Mouse (Mus musculus) neutrophil, adult 5-6 weeks (primary cell): ENCODE measurements around the gene Rab3d. TPM values are rescaled to one million over a fixed set of nuclear protein-coding genes. Genes with fewer than 3 reads are reported as not detected.

Experiments used
- ATAC-seq: fragments of 151-379, 151-347 bp; 2 replicates; pipeline ENCODE4 v1.8.0; 2017; ENCODE audit warnings: mild to moderate bottlenecking, moderate TSS enrichment; ENCODE audit not compliant: insufficient number of reproducible peaks, poor library complexity, low FRiP score, severe bottlenecking; ENCODE audit errors: extremely low read depth
- total RNA-seq: library from RNA; stranded (forward); fragments of 200-1000 nt; gene quantifications from 2 replicates; pipeline ENCODE4 v1.2.3, GENCODE M21; 2017

The Rab3d gene
- total RNA-seq, 1 experiment from 2014 or later, result 20.0 TPM

GRCm38 (mm10) chr9:21858084-21858483, 59.9 kb downstream of the Rab3d start:
- ATAC-seq, result no peak

- no peak for ATAC-seq
Measured at GRCm38 (mm10) chr9:21857501-21857900, 60.5 kb downstream of the Rab3d start.

Other genes with a start within 250 kb of the Rab3d start
- 8.6 and 10.0 TPM in 2 replicates for gene Ldlr, start 194.7 kb downstream of the Rab3d start, total RNA-seq
- 2.7 and 5.2 TPM in 2 replicates for gene Spc24, start 157.9 kb downstream of the Rab3d start, total RNA-seq
- 0.23 TPM in 1 of 2 replicates, not detected in the other for gene Kank2, start 119.4 kb downstream of the Rab3d start, total RNA-seq
- gene Angptl8, start 82.7 kb downstream of the Rab3d start, total RNA-seq, result not detected in 2 replicates
- gene Dock6, start 65.6 kb downstream of the Rab3d start, total RNA-seq, result 1.2 and 3.3 TPM in 2 replicates
- gene Ccdc159, start 9.3 kb upstream of the Rab3d start, total RNA-seq, result not detected in 2 replicates
- 1.6 TPM in 1 of 2 replicates, not detected in the other for gene Tmem205, start 9.4 kb upstream of the Rab3d start, total RNA-seq
- 0.25 TPM in 1 of 2 replicates, not detected in the other for gene Plppr2, start 18.8 kb upstream of the Rab3d start, total RNA-seq
- gene Swsap1, start 37.6 kb upstream of the Rab3d start, total RNA-seq, result 3.1 and 3.7 TPM in 2 replicates
- gene Epor, start 45.3 kb upstream of the Rab3d start, total RNA-seq, result not detected in 2 replicates
- not detected in 2 replicates for gene Rgl3, start 71.3 kb upstream of the Rab3d start, total RNA-seq
- gene Ccdc151, start 84.4 kb upstream of the Rab3d start, total RNA-seq, result 0.49 TPM in 1 of 2 replicates, not detected in the other
- gene Prkcsh, start 84.6 kb upstream of the Rab3d start, total RNA-seq, result 37.1 and 40.3 TPM in 2 replicates
- not detected in 2 replicates for gene Elavl3, start 133.8 kb upstream of the Rab3d start, total RNA-seq
- not detected in 2 replicates for gene Gm49318, start 153.1 kb upstream of the Rab3d start, total RNA-seq
- gene Zfp653, start 153.2 kb upstream of the Rab3d start, total RNA-seq, result 13.5 and 18.5 TPM in 2 replicates
- gene Ecsit, start 167.2 kb upstream of the Rab3d start, total RNA-seq, result 10.1 and 14.0 TPM in 2 replicates
- gene Cnn1, start 181.0 kb upstream of the Rab3d start, total RNA-seq, result not detected in 2 replicates
- 27.4 and 27.9 TPM in 2 replicates for gene Elof1, start 199.0 kb upstream of the Rab3d start, total RNA-seq
- 70.6 and 71.3 TPM in 2 replicates for gene Acp5, start 217.5 kb upstream of the Rab3d start, total RNA-seq
- gene Pigyl, start 238.7 kb upstream of the Rab3d start, total RNA-seq, result 13.0 and 16.6 TPM in 2 replicates